Mouse (Mus musculus) heart, postnatal 4 days (tissue): ENCODE measurements around the gene Tnfaip3. TPM values are rescaled to one million over a fixed set of nuclear protein-coding genes. Genes with fewer than 3 reads are reported as not detected.

Source experiments
- DNase-seq: peaks from one replicate; pipeline ENCODE4 v3.0.0; 2021
- total RNA-seq, 2 experiments: library from RNA; stranded (reverse); gene quantifications; 2 replicates each; pipeline ENCODE4 v1.2.3; 2021

Gene Tnfaip3
- total RNA-seq, result 1 to 10 TPM; 3.0 to 3.3 TPM

DNA sequence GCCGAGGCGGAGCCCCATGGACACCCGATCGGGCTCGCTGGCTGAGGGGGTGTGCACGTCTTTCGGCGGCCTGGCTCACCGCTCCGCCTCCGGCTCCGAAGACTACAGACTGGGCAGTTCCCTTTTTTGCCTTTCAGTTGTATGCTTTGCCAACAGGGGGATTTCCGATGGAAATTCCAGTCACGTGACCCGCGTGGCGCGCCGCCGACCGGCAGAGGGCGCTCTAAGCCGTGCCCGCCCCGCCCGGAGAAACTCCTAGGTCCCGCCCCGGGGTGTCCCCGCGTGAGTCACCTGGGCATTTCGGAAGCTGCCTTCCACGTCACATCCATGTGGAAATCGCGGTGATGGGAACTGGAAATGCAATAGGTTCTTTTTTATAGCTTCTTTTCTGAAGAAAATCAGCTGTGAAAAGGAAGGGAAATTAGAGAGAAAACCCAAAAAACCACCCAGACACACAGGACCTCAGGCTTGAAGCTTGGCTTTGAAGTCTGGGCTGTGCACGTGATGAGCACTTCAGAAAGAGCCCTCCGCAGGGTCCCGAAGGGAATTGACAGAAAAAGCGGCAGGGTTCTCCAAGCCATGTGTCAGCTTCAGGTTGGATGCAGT lies at the start of gene Tnfaip3:
Gene Tnfaip3, minus strand, starts transcription at position 401 of the 606 bp plus-strand sequence.
- DNase-seq, result peak; percentile 99

DNA sequence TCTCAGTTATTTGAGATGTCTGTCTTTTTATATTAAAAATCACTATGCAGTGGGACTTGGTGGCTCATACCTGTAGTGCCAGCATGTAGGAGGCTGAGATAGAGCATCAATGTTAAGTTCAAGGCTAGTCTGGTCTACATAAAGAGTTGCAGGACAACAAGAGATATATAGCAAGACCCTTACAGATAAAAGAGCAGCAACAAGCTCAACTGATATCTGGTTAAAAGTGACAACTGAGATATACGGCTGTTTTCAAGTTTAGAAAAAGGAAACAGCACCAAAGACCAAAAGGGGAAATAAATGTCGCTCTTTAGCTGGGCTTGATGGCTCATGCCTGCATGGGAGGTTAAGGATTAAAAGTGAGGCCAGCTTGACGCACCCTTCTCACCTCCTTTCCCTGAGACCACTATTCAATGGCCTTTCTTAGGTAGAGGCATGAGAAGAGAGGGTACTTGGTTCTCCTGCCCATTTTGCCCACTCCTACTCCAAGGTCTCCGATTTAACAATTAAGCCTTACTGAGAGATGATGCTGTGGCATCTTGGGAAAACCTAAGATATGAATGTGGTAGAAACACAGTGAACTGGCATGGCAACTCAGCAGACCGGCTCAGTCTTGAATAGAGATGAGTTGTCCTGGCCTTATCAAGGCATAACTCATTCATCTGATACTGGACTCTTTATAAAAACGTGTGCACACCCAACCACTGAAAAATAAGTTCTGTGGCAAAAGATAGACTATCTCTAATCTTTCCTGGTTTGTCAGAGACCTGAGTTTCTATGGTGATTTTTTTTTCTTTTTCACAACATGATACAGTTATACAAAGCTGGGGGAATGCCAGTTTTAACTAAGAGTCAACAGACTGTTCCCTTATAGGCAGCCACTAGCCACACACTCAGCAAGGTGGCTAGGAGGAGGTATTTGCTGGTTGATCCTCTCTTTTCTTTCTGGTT lies 49.5 kb upstream of the Tnfaip3 start:
- DNase-seq, result no peak

DNA sequence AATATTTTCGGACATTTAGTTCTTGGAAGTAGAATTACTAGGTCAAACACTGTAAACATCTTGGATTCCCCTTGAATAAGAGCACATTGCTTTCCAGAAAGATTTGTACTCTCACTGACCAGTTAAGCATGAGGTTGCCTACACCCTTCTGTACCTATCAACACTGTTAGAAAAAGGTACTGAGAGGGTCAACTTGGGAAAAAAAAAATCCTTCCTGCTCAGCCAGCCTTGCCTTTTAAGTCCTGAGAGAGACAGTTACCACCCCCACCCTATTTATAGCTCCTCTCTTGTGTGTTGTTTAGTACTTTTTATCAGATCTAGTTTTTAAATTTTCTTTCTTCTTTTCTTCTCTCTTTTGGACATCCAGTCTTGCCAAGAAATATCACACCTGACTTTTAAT lies 48.2 kb upstream of the Tnfaip3 start:
- no peak for DNase-seq

DNA sequence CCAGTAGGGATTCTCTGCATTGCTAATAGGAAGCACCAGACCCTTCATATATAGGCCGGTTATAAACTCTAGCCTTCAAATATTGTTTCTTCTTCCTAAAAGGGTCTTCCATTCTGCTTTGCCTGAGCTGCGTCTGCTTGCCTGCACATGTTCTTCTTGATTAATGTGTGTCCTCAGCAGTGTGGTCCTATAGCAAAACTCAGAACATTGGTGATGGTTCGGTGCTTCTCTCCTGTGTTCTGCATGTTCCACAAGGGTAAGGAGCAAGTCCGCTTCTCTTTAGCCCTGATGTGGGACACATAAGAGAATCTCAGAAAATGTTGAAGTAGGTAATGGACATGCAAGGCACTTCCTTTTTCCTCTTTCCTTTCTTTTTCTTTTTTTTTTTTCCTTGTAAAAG lies 47.8 kb upstream of the Tnfaip3 start:
- DNase-seq, result no peak

- DNase-seq, result peak; percentile 20
Observed at GRCm38 (mm10) chr10:19062098-19062905, 46.8 kb upstream of the Tnfaip3 start.

DNA sequence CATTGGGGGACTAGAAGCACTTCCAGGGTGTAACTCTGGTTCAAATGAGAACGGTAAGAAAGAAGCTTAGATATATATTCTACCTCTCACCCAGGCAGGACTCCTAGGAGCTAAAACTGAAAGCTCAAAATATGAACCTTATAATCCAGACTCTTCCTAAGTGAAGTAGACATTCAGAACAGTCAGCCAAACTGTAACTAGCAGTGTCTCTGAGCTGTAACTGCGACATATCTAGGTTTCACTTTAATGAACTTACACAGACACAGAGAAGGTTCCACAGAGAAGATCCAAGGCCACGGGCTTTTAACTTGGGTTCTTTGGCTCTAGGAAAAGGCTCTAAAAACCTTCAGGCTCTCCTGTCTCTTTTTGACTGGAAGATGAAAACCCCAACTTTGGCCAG lies 45.7 kb upstream of the Tnfaip3 start:
- no peak for DNase-seq

DNA sequence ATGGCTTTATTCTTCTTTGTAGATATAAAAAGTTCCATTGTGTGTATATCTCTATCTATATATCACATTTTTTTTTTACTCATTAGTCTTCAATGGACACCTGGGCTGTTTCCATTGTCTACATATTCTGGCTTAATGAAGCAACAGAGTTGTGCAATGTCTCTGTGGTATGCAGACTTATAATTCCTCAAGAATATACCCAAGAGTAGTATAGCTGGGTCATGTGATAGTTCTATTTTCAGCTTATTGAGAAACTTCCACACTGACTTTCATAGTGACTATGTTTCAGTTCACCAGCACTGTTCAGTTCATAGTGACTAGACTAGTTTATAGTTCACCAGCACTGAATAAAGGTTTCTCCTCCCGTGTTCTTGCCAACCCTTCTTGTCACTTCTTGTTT lies 38.1 kb upstream of the Tnfaip3 start:
- no peak for DNase-seq

DNA sequence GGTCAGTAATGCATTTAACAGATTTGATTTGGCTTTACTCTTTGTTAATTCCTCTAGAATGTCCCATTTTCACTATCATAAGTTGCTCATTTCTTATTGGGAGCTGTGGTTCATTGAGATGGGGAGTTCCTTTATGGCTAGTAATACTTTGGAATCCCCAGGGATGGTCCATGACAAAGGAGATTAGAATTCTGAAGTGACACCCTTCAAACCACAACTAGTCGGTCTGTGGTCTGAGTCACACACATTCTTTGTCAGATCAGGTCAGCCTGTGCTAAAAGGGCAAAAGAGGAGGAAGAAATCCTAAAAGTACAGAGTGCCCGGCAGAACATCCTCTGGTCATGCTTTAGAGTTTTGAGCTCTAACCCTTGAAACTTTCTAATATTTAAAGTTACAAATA lies 30.5 kb upstream of the Tnfaip3 start:
- DNase-seq, result no peak

- no peak for DNase-seq
Observed at GRCm38 (mm10) chr10:19044765-19045516, 29.5 kb upstream of the Tnfaip3 start.

- DNase-seq, result no peak
Observed at GRCm38 (mm10) chr10:19043529-19044262, 28.2 kb upstream of the Tnfaip3 start.

- DNase-seq, result no peak
Observed at GRCm38 (mm10) chr10:19040147-19040546, 24.7 kb upstream of the Tnfaip3 start.

- peak; percentile 13 for DNase-seq
Observed at GRCm38 (mm10) chr10:19034764-19035163, 19.3 kb upstream of the Tnfaip3 start.

DNA sequence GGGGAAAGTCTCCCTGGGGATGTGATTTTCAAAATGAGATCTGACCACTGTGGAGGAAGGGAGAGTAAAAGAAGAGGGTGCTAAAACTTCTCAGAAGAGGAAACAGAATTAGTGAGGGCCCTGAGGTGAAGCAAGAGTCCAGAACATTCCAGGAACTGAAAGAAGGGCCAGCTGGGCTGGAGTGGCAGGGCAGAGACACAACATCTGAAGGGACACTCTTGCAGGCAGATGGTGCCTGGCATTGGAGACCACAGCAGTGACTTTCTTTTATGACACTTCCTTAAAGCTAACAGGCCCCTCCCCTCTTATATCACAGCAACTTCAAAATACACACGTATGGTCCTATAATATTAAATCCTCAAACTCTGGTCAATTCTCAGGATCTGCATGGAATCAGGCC lies 18.2 kb upstream of the Tnfaip3 start:
- DNase-seq, result no peak

GRCm38 (mm10) chr10:19031875-19032274 lies 16.4 kb upstream of the Tnfaip3 start:
- DNase-seq, result no peak

GRCm38 (mm10) chr10:19030628-19031027 lies 15.2 kb upstream of the Tnfaip3 start:
- no peak for DNase-seq

GRCm38 (mm10) chr10:19026710-19027109 lies 11.3 kb upstream of the Tnfaip3 start:
- no peak for DNase-seq

- DNase-seq, result no peak
Observed at GRCm38 (mm10) chr10:19024353-19024752, 8.9 kb upstream of the Tnfaip3 start.

DNA sequence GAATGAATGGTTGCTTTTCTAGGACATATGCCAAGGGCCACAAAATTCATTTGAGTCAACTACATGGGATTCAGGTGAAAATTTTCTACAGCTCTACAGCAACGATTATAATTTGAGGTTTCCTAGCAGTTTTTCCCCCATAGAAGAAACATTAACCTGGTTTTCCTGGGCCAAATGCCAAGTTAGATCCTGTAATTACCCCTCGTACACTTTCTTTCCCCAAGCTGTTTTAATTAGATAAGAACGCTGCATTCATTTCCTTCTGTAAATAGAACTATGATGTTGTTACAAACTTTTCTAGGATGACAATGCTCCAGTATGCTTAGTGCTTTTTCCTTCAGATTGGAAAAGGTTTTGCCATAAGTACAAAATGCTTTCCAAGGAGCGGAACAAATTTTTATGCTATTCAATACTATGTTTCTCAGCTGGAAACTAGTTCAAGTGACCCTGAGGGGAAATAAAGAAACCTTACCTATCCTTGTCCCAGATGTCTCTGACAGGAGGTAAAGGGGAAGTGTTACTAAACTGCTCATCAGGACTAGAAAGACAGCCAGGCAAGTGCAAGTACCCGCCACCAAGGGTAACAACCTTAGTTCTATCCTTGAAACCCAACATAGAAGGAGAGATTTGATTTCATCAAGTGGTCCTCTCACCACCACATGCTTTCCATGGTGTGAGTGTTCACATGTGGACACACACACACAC lies 8.3 kb upstream of the Tnfaip3 start:
- DNase-seq, result no peak

- no peak for DNase-seq
Observed at GRCm38 (mm10) chr10:19022272-19022671, 6.8 kb upstream of the Tnfaip3 start.

DNA sequence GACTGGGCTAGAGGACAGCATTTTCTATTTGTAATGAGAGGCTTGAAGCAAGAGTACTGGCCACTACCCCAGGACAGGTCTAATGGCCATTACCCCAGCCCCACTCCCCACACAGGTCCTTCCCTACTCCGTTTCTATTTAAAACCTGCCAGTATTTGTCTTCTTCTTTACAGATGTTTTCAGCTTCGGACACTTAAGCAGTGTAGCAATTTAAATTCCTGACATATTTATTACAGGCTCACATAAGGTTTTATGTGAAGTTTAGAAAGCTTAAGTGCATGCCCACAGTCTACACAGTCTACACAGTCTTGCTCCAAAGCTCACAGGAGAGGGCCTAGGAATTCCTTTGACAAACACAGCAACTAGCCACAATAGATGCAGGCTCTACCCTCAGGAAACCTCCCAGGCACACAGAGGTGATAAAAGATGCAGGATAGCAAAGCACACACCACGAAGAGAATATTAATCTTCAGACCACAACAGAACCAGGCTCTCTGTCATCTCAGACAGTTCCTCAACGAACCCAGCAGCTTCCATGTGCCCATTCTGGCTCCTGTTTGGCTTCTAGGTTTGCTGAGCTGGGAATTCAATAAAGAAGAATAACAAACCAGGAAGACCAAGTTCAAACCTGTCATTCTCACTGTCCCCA lies 1.5 kb upstream of the Tnfaip3 start:
- no peak for DNase-seq
